Mouse (Mus musculus): ENCODE measurements at regions not wholly inside any gene's neighbourhood (a gene's known extent, or its start where the extent isn't known, plus 50 kb on each side); places are given as distances from the start of the nearest gene placed in this dataset.

DNA sequence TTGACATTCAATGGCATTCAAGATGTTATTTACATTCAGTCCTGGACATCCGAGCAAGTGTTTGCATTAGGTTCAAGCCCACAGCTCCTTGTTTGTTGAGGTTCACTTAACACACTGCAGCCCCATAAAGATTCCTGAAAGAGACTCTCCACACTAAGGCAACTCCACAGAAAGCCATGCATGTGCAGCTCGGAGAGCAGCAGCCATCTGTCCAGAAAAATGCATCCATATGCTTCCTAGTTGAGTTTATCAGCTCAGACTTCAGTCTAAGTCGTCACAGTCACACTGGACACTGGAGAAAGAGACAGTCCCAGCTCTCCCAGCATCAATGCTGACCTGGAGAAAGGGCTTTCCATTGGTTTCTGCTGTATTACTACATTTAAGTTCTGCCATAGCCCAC is 339.7 kb downstream of the Epha4 start:
- no peak for DNase-seq (ENCODE audit: low read depth)

DNA sequence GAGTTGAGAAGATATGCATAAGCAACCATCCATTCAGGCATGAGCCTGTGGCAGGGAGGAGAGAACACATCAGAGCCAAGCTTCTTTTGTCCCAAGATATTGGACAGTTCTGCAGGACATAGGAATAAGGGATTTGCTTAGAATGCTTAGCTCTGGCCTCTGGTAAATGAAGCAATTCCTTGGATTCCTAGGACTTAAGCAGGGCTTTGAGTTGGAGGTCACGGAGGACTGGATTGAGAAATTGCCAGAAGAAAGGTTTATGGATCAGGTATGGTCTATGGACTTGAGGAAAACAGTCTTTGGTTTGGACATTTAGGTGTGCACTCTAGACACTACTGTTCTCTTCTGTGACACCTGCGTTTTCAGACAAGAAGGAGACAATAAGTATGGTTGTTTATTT is 338.4 kb downstream of the Epha4 start:
- DNase-seq (ENCODE audit: low read depth) = no peak

DNA sequence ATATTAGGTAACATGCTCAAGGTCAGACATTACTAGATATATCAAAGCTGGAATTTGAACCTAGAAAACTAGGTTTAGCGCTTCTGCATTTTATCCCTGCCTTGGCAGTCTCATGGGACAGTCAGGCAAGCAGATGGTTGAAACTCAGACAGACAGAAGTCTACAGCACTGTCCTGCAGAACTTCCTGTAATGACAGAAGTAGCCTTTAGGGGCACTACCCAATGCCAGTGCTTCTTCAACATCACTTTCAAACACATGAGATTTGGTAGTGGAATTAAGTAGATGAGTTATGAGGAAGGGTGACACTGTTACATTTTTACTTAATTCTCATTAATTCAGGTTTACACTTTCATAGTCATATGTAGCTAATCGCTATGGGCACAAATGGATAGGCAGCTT is 330.9 kb downstream of the Epha4 start:
- no peak for DNase-seq (ENCODE audit: low read depth)

DNA sequence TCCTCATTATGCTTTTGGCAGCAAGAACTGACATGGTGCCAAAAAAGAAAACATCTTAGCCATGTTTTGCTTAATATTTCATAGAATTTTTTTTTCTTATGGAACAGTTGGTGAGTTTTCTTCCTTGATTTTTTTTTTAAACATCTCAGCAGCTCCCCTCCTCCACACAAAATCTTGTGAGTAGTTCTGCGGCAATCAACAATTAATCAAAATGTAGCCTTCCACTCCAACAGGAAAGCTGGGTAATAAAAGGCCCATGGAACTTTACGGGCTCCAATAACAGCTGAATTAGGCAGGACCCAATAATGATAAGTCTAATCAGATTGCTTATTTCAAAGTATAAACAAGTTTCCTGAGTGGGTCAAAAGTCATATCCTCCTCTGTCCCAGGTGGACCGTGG is 324.7 kb downstream of the Epha4 start:
- DNase-seq (ENCODE audit: low read depth) = no peak

DNA sequence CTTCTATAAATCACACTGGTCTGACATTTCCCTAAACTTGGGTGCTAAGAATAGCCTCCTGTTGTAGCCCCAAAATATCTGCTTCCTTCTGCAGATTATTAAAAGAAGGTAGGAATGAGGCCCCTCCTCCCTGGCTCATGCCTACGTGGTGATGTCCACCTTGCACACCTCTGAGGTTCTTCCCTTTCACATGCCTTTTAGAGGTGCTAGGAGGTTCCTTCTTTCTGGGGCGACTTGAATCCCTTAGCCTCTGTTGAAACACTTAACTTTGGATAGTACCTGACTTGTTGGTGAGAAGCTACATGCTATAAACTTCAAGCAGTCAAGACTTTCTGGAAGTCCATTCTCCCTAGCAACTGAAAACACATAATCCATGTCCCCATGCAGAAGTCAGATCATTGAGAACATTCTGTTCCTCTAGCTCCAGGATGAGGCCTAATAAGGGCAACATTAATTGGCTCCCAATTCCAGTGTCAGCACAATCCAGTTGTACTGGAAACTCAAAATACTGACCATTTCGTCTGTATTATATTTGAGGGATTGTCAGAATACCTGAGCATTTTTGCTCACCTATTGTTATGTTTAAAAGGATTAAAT is 313.5 kb downstream of the Epha4 start:
- DNase-seq (ENCODE audit: low read depth) = no peak

DNA sequence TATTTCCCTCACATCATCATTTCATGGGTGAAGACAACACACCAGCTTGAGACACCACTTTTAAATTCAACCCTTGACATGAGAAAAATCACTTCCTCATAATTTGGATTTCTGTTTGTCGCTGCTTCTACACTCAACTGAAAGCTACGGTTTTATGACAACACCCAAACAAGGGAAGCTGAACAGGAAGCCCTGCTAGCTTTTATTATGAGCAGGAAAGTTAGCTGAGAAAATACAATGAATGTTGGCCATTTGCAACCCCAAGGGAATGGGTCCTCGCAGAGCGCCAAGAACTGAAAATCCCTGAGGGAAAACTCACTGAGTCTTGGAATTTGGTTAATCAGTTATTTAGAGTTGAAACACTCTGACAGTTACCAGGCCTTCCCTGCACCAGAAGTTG is 311.9 kb downstream of the Epha4 start:
- DNase-seq (ENCODE audit: low read depth) = no peak

DNA sequence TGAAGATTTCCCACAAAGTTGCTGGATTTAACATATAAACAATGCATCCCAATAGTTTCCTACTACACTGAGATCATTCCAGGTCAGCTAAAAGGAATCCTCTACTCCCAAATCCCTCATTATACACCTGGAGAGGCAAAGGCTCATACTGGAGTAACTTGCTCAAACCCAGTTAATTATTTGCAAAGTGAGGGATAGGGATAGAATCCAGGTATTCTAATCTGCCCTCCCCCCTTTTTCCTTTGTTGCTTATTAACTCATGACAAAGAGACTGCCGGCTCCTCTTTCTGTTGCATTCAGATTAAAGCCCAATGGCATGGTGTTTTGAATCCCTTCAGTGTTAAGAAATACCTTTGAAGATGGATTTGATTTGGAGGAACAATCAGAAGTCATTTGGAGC is 308.4 kb downstream of the Epha4 start:
- DNase-seq (ENCODE audit: low read depth) = no peak

DNA sequence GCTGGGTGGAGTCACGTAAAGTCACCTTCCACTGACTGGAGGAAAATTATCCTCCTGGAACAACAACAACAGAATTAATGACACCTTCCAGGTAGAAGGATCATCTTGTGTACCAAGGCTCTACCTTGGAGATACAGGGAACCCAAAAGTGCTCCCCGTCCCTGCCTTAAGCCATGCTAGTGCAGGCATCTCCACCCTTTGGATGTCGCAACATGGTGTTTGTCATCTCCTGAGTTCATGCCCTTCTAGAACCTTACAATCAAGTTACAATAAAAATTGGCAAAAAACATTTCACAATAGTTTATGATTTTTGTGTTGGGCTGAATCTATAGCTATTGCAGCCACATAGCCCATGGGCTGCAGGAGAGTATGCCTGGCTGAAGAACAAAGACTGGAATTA is 305.5 kb downstream of the Epha4 start:
- no peak for DNase-seq (ENCODE audit: low read depth)

DNA sequence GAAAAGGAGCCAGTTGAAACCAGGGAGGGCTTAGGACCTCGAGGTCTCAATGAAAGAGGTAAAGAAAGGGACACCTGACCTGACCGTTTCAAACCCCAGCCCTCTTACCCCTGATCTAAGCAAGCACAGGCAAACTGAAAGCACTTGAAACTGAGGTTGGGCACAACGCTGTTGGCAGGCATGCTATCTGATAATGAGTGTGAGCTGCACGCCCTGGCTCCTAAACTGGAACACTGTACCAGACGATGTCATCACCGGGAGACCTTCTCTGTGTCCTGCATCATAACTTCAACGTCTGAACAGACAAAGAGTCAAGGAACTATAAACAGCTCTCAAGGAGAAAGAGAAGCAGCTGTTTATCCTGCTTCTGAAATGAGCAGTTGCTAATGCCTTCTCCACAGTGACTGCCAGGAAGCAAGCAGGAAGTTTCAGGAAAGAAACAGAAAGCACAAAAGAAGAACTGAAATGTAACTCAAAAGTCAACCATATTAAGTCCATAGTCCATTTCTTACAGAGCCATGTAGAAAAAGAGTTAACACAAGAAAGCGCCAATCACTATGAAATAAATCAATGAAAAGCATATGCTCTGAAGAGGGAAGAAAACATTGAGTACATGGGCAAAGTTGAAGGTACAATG is 301.3 kb downstream of the Epha4 start:
- no peak for DNase-seq (ENCODE audit: low read depth)

DNA sequence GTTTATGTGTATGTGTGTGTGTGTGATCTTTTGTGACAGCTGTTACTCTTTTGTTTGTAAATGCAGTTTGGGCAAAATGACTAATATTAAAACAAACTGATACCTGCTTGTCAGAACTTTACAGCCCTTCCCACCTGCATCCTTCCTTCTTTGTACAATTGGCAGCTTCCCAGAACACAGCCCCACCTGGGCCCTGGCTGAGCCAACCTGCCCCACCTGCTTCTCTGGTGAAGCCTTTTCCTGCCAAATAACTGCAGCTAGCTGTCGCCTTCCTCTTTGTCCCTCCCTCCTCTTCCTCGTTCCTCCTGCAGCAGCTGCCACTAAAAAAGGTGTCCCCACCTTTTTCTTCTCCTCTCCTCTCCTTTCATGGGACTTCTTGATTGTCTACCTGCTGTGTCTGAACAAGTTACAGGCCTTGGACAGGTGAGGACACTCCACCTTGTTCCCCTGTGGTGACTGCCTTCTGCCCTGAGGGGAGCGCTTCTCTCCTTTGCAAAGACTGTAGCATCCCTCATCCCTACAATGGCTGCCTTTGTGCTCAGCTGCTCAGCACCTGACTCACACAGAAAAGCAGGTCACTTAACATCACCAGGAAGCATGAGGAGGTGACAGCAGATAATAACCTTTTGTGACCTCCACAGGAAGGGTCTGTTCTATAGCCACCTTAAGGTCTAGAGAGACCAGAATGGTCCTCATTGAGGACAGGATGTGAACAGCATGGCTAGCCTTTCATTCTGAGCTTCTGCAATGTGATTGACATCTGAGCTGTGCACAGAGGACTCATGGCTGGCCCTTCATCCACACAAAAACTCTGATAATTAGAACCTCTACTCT is 295.2 kb downstream of the Epha4 start:
- DNase-seq (ENCODE audit: low read depth) = no peak

DNA sequence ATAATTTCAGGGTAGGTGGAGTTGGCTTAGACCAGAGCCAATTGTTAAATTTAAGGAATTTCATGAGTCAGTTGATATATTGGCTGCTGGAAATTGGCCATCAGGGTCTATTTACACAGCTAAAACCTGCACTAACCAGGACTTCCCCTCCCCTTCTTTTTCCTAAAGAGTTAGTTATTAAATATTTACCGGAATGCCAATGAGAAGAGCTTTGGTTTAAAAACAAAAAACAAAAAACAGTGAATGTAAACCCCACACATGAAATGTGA is 294.6 kb downstream of the Epha4 start:
- no peak for DNase-seq (ENCODE audit: low read depth)

DNA sequence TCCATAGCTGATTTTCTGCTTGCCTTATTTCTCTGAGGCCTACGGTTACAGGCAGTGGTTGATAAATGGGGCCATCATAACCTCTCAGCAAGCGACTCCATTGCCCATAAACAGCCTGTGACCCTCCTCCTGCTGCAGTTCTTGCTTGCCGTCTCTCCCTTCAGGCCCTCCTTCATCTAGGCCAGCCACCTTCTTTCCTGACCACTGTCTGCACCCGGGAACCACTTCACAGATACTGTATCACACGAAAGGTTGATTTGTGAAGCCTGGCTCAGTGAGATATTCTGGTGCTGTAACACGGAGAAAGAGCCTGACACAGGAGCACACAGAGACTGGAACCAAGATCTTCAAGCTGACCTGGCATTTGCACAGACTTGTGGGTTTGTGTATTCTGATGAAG is 294.1 kb downstream of the Epha4 start:
- no peak for DNase-seq (ENCODE audit: low read depth)

DNA sequence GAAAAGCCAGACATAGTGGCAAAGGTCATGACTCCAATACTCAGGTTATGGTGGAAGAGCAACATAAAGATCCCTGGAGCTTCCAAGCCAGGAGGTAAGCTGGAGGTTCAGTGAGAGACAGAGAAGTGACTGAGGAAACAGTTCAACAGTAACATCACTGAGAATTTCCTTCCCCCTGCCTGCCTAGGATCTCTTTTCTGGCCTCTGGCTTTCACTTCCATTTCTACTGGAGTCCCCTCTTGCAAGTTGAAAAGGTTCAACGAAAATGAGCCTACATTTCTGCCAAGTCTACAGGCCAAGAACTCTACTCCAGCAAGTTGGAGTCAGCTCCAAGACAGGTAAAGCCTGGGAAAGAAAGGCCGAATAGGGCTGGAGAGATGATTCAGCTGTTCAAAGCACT is 293.0 kb downstream of the Epha4 start:
- DNase-seq (ENCODE audit: low read depth) = no peak

DNA sequence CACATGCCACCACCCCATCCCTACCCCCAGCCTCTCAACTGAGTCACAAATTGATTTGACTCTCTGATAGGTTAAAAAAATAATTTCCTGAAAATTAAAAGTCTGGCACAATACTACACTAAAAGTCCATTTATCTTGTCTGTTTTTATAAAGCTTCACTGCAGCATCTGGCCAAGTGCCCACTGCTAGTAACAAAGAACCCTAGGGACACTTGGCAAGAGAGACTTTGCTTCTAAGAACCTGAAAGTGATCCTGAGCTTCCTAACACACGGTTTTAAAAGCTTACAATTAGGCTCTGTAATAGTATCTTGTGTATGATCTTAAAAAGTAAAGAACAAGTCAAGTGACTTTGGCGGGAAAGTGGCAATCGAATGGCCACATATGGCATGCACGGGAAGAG is 288.3 kb downstream of the Epha4 start:
- no peak for DNase-seq (ENCODE audit: low read depth)

DNA sequence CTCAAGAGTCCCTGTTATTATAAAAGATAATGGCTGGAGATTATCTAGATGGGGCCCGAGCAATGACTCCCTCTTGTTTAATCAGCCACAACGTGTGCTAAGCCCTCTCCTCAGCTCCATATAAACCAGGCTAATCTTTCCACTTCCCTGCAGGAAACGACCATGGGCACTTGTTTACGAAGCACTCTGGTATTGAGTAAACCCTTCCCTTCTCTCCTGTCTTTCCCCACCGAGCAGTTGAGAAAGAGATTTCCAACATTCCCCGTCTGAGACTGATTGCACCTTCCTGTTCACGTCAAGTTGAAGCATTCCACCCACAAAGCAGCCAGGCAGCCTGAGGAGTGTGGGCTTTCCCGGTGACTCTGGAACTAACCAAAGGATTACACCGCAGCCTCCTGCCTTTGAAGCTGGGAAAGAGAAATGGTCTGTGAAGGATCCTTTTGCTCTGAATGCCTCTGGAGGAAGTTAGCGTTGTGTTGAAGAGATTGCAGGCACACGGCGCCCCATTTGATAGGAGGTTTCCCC is 287.8 kb downstream of the Epha4 start:
- no peak for DNase-seq (ENCODE audit: low read depth)

DNA sequence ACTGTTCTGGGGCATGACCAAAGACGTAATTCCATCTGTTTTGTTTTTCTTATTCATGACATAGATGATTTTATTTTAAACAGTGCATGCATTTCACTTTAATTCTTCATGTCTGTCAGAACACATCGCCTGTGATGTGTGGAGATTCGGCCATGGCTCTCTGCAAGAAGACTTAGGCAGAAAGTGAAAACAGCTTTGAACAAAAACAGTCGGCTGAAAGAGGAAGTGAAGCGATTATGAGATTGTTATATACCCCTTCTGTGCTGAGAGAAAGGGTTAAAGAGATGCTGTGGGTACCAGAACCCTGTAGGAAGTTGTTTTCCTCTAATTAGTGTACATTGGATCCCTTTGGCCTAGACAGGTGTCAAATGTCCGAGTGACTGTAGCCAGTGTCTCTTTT is 287.1 kb downstream of the Epha4 start:
- no peak for DNase-seq (ENCODE audit: low read depth)

DNA sequence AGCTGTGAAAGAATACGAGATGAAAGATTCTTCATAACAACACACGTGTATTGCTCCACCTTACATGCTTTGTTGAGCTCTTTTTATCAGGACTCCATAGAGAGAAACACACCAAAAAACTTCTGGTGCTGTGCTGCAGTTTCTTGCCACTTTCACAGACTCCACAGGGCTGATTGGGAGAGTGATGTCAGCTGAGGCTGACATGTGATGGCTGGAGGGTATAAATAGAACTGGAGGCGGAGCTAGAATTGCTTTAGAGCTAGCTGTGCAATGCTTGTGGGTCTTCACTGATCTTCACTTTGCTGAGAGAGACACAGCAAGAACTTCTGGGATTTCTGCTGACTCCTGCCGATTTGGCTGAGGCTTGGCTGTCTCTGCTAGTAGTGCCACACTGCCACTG is 285.3 kb downstream of the Epha4 start:
- no peak for DNase-seq (ENCODE audit: low read depth)

DNA sequence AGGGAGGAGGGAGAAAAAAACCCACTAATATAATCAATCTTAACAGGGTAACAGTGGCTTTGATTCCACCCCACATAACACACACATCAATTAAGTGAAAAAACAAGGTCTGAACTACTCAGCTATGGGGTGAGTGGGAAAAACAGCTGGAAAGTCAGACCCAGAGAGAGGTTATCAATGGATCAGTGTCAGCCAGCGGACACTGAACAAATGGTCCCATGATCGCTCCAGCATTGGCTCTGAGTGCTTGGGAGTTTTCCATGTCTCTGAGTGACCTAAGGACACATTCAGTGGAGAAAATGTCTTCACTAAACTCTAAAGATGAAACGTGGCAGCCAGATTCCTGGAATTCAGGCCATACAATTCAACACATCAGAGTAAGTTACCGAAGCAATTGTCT is 281.9 kb downstream of the Epha4 start:
- DNase-seq (ENCODE audit: low read depth) = no peak

DNA sequence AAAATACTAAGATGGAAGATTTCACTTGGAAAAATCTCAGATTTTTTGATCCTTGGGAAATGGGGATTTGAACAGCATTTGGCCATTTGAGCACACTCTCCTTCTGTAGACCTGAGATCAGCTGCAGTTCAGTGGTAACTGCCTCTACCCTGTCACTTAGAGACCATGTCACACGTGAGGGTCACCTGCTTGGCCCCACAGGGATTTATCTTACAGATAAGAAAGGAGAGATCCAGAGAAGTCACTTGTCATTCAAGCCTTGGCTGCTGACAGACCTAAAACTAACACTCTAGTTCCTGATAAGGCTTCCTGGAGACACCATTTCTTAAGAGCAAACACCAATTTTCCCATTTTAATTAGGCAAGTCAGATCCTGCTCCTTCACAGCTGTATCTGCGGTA is 270.2 kb downstream of the Epha4 start:
- no peak for DNase-seq (ENCODE audit: low read depth)

DNA sequence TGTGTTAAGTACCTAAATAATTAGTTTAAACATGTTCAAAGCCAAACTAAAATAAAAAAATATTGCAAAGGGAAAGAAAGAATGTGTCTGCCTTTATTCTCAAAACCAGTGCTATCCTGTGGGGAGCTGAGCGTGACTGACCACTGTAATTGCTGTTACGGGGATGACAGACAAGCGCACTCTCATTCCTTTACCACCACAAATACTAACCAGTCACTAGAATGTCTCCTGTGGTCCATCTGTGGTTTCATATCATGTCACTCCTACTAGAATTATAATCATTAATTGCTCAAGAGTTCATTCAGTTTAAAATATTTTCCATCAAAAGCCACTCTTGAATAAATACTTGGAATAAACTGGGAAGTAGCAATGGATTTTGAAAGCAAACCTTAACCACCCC is 268.8 kb downstream of the Epha4 start:
- no peak for DNase-seq (ENCODE audit: low read depth)

DNA sequence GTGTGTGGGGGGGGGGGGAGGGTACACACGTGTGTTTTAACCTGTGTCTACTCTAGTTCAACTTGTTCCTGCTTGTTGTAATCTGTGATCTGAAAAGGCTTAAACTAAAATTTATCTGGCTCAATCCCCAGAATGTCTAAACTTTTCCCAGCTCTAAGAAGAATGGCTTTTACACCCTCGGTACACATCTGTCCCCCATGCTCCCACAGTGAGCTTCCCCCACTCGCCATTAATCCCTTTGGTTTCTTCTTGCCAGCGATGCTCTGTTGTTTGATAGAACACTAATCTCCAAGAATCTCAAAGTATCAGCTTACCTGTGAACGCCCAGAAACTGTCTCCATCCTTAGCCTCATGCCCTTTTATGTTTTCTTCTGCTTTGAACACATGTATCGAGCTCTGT is 260.6 kb downstream of the Epha4 start:
- DNase-seq (ENCODE audit: low read depth) = no peak

DNA sequence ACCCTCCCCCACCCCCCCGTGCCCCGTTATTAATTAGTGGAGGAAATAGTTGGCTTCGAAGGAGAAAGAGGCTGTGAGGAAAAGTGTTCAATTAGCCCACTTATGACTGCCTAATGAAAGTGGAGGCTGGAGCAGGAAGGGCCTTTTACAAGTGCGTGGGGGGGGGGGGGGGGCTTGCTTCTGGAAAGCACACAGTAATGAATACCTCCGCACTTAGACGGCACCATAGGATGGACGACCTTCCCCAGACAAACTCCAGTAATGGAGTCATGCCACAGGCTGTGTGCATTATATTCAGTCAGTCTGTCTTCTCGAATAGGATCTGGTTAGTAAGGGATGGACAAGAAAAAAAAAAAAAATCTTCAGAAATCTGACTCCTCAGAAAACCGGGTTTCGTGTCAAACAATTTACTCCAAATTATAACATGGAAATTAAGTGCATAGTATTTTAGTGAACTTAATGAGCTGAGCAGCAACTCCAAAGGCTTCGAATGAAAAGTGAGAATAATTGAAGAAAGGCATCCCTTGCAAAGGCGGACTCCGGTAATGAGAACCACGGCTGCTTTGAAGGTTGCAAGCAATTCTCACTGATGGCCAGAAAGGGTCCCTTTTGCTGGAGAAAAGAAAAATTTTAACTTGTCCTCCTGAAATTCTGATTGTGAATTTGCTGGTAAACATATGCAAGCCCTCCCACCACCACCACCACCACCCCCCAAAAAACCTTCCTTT is 258.6 kb downstream of the Epha4 start:
- DNase-seq (ENCODE audit: low read depth) = no peak

DNA sequence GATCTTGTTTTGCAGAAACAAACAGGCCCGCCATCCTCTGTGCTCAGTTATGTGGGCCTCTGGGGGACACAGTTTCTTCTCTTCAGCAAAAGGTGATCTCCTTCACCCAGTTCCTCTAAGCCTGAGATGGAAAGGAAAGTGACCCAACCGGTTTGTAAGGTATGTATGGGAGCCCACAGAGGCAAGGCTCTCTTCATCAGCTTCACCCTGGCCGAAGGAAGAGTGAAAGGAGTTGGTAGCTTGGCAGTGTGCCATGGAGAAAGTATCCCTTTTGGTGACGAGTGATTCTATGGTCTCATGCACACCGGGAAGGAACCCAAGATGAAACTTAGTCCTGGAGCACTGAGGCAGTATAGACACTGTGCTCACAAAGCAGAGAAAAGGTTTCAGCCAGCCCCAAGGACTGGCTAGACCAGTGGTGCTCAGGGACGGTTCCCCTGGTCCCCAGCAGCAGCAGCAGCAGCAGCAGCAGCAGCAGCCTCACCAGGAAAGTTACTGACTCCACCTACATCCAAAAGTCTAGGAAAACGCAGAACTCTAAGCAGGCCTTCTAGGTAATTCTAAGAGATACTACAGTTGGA is 256.1 kb downstream of the Epha4 start:
- no peak for DNase-seq (ENCODE audit: low read depth)

All from naive thymus-derived CD4-positive, alpha-beta T cell, adult 2 months (primary cell).